Mouse (Mus musculus): ENCODE results near the gene Fos. TPM values are rescaled to one million over a fixed set of nuclear protein-coding genes. Genes with fewer than 3 reads are reported as not detected.

Fos gene
- polyA plus RNA-seq, 2 experiments, result 0.61 to 0.79 TPM

- Histone ChIP-seq H3K27me3 (ENCODE audit: control insufficient read depth, insufficient read depth, low read length) (peaks cover 14% of the 10 kb centered on the region), H3K9ac (replicated peaks) (no peak overlapping the region), H3K4me1 (replicated peaks; ENCODE audit: control insufficient read depth in 2 of 2, insufficient read depth in 2 of 2, low read length in 1 of 2) (peaks cover 0 to 11% of the 10 kb centered on the region in 2 experiments; a peak in 2 of 4 replicates), H3K27ac (no peak overlapping the region), H3K9me3 (ENCODE audit: control insufficient read depth, low read length) (no peaks in the 10 kb centered on the region), H3K4me3 (ENCODE audit: insufficient read depth in 1 of 2, low read depth in 2 of 2, low read length in 2 of 2) (no peak overlapping the region), H3K4me2 (ENCODE audit: low read depth) (no peak overlapping the region), H3K36me3 (replicated peaks; ENCODE audit: control insufficient read depth, insufficient read depth, low read depth) (no peaks in the 10 kb centered on the region)
- ATAC-seq (ENCODE audit: insufficient read depth) (no peak), DNase-seq (ENCODE audit: low read depth in 3 of 3, low spot score in 3 of 3) (no peak)
- no peak for TF ChIP-seq EP300 (IDR thresholded peaks at IDR 0.05; ENCODE audit: low read depth)
- TF ChIP-seq CTCF (IDR thresholded peaks at IDR 0.05; ENCODE audit: low read depth), result no peak
- 52% methylated on average over 10 of the region's 10 CpGs for WGBS (ENCODE audit: insufficient replicate concordance)
Measured at GRCm38 (mm10) chr12:85490096-85490820, 16.6 kb downstream of the Fos start.

- Histone ChIP-seq H3K27me3 (ENCODE audit: control insufficient read depth, insufficient read depth, low read length) (peaks cover 14% of the 10 kb centered on the region), H3K36me3 (replicated peaks; ENCODE audit: control insufficient read depth, insufficient read depth, low read depth) (no peaks in the 10 kb centered on the region), H3K4me3 (ENCODE audit: insufficient read depth in 1 of 2, low read depth in 2 of 2, low read length in 2 of 2) (no peak overlapping the region), H3K4me2 (ENCODE audit: low read depth) (no peak overlapping the region), H3K27ac (no peak overlapping the region), H3K9me3 (ENCODE audit: control insufficient read depth, low read length) (no peaks in the 10 kb centered on the region), H3K4me1 (replicated peaks; ENCODE audit: control insufficient read depth in 2 of 2, insufficient read depth in 2 of 2, low read length in 1 of 2) (peaks cover 0 to 9% of the 10 kb centered on the region in 2 experiments; a peak in 1 of 4 replicates), H3K9ac (replicated peaks) (no peak overlapping the region)
- 35% methylated on average over 1 of the region's 1 CpGs for WGBS (ENCODE audit: insufficient replicate concordance)
- TF ChIP-seq CTCF (IDR thresholded peaks at IDR 0.05; ENCODE audit: low read depth) (no peak), EP300 (IDR thresholded peaks at IDR 0.05; ENCODE audit: low read depth) (no peak)
- ATAC-seq (ENCODE audit: insufficient read depth), result no peak
- no peak for DNase-seq (ENCODE audit: low read depth in 3 of 3, low spot score in 3 of 3)
Measured at GRCm38 (mm10) chr12:85490991-85491390, 17.3 kb downstream of the Fos start.

- Histone ChIP-seq H3K4me3 (ENCODE audit: insufficient read depth in 1 of 2, low read depth in 2 of 2, low read length in 2 of 2) (no peak overlapping the region), H3K4me2 (ENCODE audit: low read depth) (no peak overlapping the region), H3K4me1 (replicated peaks; ENCODE audit: control insufficient read depth in 2 of 2, insufficient read depth in 2 of 2, low read length in 1 of 2) (peaks cover 0 to 5% of the 10 kb centered on the region in 2 experiments; a peak in 1 of 4 replicates), H3K9me3 (ENCODE audit: control insufficient read depth, low read length) (no peaks in the 10 kb centered on the region), H3K9ac (replicated peaks) (no peak overlapping the region), H3K36me3 (replicated peaks; ENCODE audit: control insufficient read depth, insufficient read depth, low read depth) (no peaks in the 10 kb centered on the region), H3K27me3 (ENCODE audit: control insufficient read depth, insufficient read depth, low read length) (peaks cover 9% of the 10 kb centered on the region), H3K27ac (no peak overlapping the region)
- ATAC-seq (ENCODE audit: insufficient read depth), result no peak
- 21% methylated on average over 16 of the region's 16 CpGs for WGBS (ENCODE audit: insufficient replicate concordance)
- TF ChIP-seq EP300 (IDR thresholded peaks at IDR 0.05; ENCODE audit: low read depth) (no peak), CTCF (IDR thresholded peaks at IDR 0.05; ENCODE audit: low read depth) (peak; percentile 77)
- no peak for DNase-seq (ENCODE audit: low read depth in 3 of 3, low spot score in 3 of 3)
Measured at GRCm38 (mm10) chr12:85492084-85492645, 18.5 kb downstream of the Fos start.

- WGBS (ENCODE audit: insufficient replicate concordance), result 62% methylated on average over 7 of the region's 7 CpGs
Measured at GRCm38 (mm10) chr12:85496336-85496735, 22.6 kb downstream of the Fos start.

GRCm38 (mm10) chr12:85496755-85497154 is 23.1 kb downstream of the Fos start:
- ATAC-seq (ENCODE audit: insufficient read depth), result 0 out of 2 replicates have a peak, but pooled peaks have one; percentile 28
- 12% methylated on average over 7 of the region's 7 CpGs for WGBS (ENCODE audit: insufficient replicate concordance)
- no peak for TF ChIP-seq EP300 (IDR thresholded peaks at IDR 0.05; ENCODE audit: low read depth)
- TF ChIP-seq CTCF (IDR thresholded peaks at IDR 0.05; ENCODE audit: low read depth), result peak; percentile 92

More at GRCm38 (mm10) chr12:85496336-85496735, 22.6 kb downstream of the Fos start:
- TF ChIP-seq CTCF (IDR thresholded peaks at IDR 0.05; ENCODE audit: low read depth), result no peak
- TF ChIP-seq EP300 (IDR thresholded peaks at IDR 0.05; ENCODE audit: low read depth), result no peak
- no peak overlapping the region for H3K9ac ChIP-seq (replicated peaks)
- no peak overlapping the region for H3K27ac ChIP-seq
- no peak for ATAC-seq (ENCODE audit: insufficient read depth)
- no peak for DNase-seq (ENCODE audit: low read depth in 3 of 3, low spot score in 3 of 3)
- H3K4me1 ChIP-seq (replicated peaks; ENCODE audit: control insufficient read depth in 2 of 2, insufficient read depth in 2 of 2, low read length in 1 of 2), result no peaks in the 10 kb centered on the region
- no peaks in the 10 kb centered on the region for H3K9me3 ChIP-seq (ENCODE audit: control insufficient read depth, low read length)
- H3K4me3 ChIP-seq (ENCODE audit: insufficient read depth in 1 of 2, low read depth in 2 of 2, low read length in 2 of 2), result no peak overlapping the region
- H3K4me2 ChIP-seq (ENCODE audit: low read depth), result no peak overlapping the region
- no peaks in the 10 kb centered on the region for H3K36me3 ChIP-seq (replicated peaks; ENCODE audit: control insufficient read depth, insufficient read depth, low read depth)
- no peaks in the 10 kb centered on the region for H3K27me3 ChIP-seq (ENCODE audit: control insufficient read depth, insufficient read depth, low read length)

More at GRCm38 (mm10) chr12:85496755-85497154, 23.1 kb downstream of the Fos start:
- H3K9ac ChIP-seq (replicated peaks), result no peak overlapping the region
- no peak overlapping the region for H3K4me3 ChIP-seq (ENCODE audit: insufficient read depth in 1 of 2, low read depth in 2 of 2, low read length in 2 of 2)
- H3K4me1 ChIP-seq (replicated peaks; ENCODE audit: control insufficient read depth in 2 of 2, insufficient read depth in 2 of 2, low read length in 1 of 2), result no peaks in the 10 kb centered on the region
- H3K27ac ChIP-seq, result no peak overlapping the region
- H3K4me2 ChIP-seq (ENCODE audit: low read depth), result no peak overlapping the region
- H3K9me3 ChIP-seq (ENCODE audit: control insufficient read depth, low read length), result no peaks in the 10 kb centered on the region
- DNase-seq (ENCODE audit: low read depth in 3 of 3, low spot score in 3 of 3), result peak in 1 of 3 experiments; percentile 50
- no peaks in the 10 kb centered on the region for H3K27me3 ChIP-seq (ENCODE audit: control insufficient read depth, insufficient read depth, low read length)
- H3K36me3 ChIP-seq (replicated peaks; ENCODE audit: control insufficient read depth, insufficient read depth, low read depth), result no peaks in the 10 kb centered on the region

Data from liver, embryonic 14.5 days (tissue).